Mouse (Mus musculus) neutrophil, adult 83 days (primary cell): Measurements from ENCODE around the gene Sprr2h. TPM values are rescaled to one million over a fixed set of nuclear protein-coding genes. Genes with fewer than 3 reads are reported as not detected.

Source experiments
- total RNA-seq, 2 experiments: library from RNA; stranded (reverse); gene quantifications; one replicate each; pipeline ENCODE4 v1.2.4; 2023

Sprr2h gene
- not detected for total RNA-seq

DNA sequence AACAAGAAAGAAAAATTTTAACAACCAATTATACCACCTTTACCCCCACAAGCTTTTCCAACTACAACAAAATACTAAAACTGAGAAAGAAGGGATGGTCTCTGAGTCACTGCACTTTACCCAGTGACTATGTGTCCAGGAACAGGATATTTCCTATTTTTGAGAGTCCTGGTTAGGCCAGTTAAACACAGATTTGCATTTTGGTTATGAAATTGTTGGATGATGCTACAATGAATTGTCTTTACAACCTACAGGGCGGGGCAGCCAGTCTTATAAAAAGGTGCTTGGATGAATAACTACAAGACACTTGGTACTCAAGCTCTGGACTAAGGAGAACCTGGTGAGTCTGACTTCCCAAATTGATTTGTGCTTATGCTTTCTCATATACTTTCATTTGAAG is at the start of gene Sprr2h:
TSS of gene Sprr2h (plus strand) at position 301 of the 400 bp plus-strand sequence.

DNA sequence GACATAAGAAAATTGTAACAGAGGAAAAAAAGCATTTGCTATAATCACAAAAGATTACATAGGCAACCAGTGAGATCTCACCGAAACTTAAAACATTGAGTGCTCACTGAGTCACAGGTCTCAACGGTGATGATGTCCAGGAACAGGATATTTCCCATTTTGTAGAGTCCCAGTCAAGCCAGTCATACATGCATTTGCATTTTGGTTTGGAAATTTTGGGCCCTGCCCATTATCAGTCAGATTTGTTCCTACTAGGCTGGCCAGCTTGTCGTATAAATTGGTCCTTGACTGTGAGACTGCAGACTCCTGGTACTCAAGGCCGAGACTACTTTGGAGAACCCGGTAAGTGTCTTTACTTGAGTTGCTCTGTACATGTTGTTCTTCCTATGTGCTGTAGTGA is 46.6 kb upstream of the Sprr2h start, which contains the start of gene Sprr2d:
TSS of gene Sprr2d (plus strand) at position 301 of the 400 bp plus-strand sequence.

DNA sequence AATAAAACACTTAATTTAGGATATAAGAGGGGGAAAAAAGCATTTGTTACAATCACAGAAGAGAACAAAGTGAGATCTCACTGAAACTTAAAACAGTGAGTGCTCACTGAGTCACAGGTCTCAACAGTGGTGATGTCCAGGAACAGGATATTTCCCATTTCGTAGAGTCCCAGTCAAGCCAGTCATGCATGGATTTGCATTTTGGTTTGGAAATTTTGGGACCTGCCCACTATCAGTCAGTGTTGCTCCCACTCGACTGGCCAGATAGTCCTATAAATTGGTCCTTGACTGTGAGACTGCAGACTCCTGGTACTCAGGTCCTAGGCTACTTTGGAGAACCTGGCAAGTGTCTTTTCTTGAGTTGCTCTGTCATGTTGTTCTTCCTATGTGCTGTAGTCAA is 33.6 kb upstream of the Sprr2h start, which contains the start of gene Sprr2e:
TSS of gene Sprr2e (plus strand) at position 301 of the 400 bp plus-strand sequence.

DNA sequence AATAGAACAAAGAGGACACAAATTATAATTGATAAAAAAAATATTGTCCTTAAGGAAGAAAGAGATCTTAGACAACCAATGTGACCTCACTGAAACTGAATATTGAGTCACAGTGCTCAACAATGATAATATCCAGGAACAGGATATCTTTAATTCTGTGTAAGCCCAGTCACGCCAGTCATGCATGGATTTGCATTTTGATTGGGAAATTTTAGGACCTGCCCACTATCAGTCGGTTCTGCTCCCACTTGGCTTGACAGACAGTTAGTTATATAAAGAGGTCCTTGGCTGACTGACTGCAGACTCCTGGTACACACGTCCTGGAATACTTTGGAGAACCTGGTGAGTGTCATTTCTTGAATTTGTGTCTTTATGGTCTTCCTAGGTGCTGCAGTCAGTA is 20.6 kb upstream of the Sprr2h start, which contains the start of gene Sprr2f:
TSS of gene Sprr2f (plus strand) at position 301 of the 400 bp plus-strand sequence.

DNA sequence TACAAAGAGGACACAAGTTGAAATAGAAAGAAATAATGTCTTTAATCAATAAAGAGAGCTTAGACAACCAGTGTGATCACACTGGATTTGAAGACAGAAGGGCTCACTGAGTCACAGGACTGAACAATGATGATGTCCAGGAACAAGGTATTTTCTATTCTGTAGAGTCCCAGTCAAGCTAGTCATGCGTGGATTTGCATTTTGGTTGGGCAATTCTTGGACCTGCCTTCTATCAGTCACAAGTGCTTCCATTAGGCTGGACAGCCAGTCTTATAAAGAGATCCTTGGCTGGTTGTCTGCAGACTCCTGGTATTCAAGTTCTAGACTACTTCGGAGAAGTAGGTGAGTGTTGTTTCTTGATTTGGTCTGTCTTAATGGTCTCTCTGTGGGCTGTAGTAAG is 22.2 kb downstream of the Sprr2h start, which contains the start of gene Sprr2i:
TSS of gene Sprr2i (plus strand) at position 301 of the 400 bp plus-strand sequence.

DNA sequence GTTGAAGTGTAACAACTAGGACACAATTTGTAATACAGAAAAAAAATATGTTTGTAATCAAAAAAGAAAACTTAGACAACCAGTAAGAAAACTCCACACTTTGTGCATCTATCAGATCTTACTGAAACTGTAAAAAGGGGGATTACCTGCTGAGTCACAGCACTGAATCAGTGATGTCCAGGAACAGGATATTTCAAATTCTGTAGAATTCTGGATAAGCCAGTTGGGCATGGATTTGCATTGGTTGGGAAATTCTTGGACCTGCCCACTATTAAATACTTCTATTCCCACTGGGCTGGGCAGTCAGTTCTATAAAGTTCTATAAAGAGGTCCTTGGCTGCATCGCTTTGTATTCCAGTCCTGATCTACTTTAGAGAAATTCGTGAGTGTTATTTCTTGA is 32.3 kb downstream of the Sprr2h start, which contains the start of gene Sprr2j-ps:
TSS of gene Sprr2j-ps (plus strand) at position 301 of the 400 bp plus-strand sequence.

DNA sequence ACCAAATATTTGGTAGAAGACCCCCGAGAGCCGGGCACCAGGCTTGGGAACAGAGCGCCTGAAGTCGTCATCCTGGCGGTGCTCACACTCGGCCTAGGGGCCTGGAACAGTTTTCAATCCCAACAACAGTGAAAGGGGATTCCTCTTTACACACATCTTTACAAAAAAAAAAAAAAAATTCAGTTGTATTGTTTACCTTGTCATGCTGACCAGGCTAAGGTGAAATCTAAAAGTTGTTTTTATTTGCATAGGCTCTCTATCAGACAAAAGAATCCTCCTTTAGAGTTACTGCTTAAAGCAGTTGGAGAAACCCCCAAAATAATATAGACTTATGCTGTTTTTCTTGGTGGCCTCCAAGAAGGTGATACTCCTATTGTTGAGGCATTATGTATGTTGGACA is 43.8 kb downstream of the Sprr2h start, which contains the start of gene Gm9774:
TSS of gene Gm9774 (minus strand) at position 101 of the 400 bp plus-strand sequence.

DNA sequence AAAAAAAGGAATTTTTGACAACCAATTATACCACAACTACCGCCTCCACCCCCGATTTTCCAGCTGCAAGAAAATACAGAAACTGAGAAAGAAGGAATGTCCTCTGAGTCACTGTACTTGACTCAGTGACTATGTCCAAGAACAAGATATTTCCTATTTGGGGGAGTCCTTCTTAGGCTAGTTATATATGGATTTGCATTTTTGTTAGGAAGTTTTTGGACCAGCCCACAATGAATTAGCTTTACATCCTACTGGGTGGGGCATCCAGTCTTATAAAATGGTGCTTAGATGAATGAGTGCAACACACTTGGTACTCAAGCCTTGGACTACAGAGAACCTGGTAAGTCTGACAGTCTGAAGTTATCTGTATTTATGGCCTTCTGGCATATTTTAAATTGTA is 46.8 kb downstream of the Sprr2h start, which contains the start of gene Sprr2k:
TSS of gene Sprr2k (plus strand) at position 301 of the 400 bp plus-strand sequence.

Other genes starting within 250 kb of the Sprr2h start
- gene Lelp1, start 242.9 kb upstream of the Sprr2h start, total RNA-seq, result not detected
- not detected for gene Sprr2a1, start 169.9 kb upstream of the Sprr2h start, total RNA-seq
- gene Sprr2a2, start 169.8 kb upstream of the Sprr2h start, total RNA-seq, result not detected
- gene Sprr2a3, start 100.3 kb upstream of the Sprr2h start, total RNA-seq, result not detected
- not detected for gene Sprr2b, start 69.1 kb upstream of the Sprr2h start, total RNA-seq
- not detected for gene Sprr2d, start 46.5 kb upstream of the Sprr2h start, total RNA-seq
- gene Sprr2e, start 33.5 kb upstream of the Sprr2h start, total RNA-seq, result not detected
- gene Sprr2f, start 20.5 kb upstream of the Sprr2h start, total RNA-seq, result not detected
- gene Sprr2i, start 22.3 kb downstream of the Sprr2h start, total RNA-seq, result not detected
- not detected for gene Sprr2j-ps, start 32.4 kb downstream of the Sprr2h start, total RNA-seq
- 1 to 10 TPM in 1 of 2 experiments, under 1 TPM in 1; 0.53 to 1.4 TPM for gene Gm9774, start 43.7 kb downstream of the Sprr2h start, total RNA-seq
- not detected for gene Sprr2k, start 46.9 kb downstream of the Sprr2h start, total RNA-seq
- not detected for gene Sprr1b, start 53.1 kb downstream of the Sprr2h start, total RNA-seq
- not detected for gene Sprr3, start 73.0 kb downstream of the Sprr2h start, total RNA-seq
- not detected for gene Sprr1a, start 100.2 kb downstream of the Sprr2h start, total RNA-seq
- not detected for gene Sprr4, start 114.8 kb downstream of the Sprr2h start, total RNA-seq
- gene 2310046K23Rik, start 148.8 kb downstream of the Sprr2h start, total RNA-seq, result not detected
- gene Ivl, start 188.1 kb downstream of the Sprr2h start, total RNA-seq, result not detected
- not detected for gene Smcp, start 203.3 kb downstream of the Sprr2h start, total RNA-seq
- gene 2210017I01Rik, start 221.8 kb downstream of the Sprr2h start, total RNA-seq, result not detected
- not detected for gene Lce6a, start 236.0 kb downstream of the Sprr2h start, total RNA-seq